Mouse (Mus musculus) embryonic facial prominence, embryonic 11.5 days (tissue): ENCODE results near the gene Pa2g4. TPM values are rescaled to one million over a fixed set of nuclear protein-coding genes. Genes with fewer than 3 reads are reported as not detected.

Experiments
- ATAC-seq: fragments of 200-750 bp; cut with Nextera tagmentation; replicated peaks from 2 replicates; pipeline ENCODE4 v1.8.0; 2017; ENCODE audit warnings: low read depth; ENCODE audit not compliant: insufficient number of reproducible peaks, low FRiP score, low TSS enrichment
- DNase-seq: peaks from one replicate; pipeline ENCODE4 v3.0.0-alpha.2; 2015; ENCODE audit warnings: low spot score
- H3K27ac ChIP-seq: fragments of 300-500 bp; sonication (generic); replicated peaks from 2 replicates; pipeline ENCODE4 v1.5.1; 2014; ENCODE audit warnings: mild to moderate bottlenecking, low read depth, low read length, control low read depth
- H3K27me3 ChIP-seq: fragments of 300-500 bp; sonication (generic); 2 replicates; pipeline ENCODE4 v1.6.1; 2014; ENCODE audit warnings: mild to moderate bottlenecking, low read length, moderate library complexity, mixed read lengths; ENCODE audit not compliant: control insufficient read depth, insufficient read depth
- H3K36me3 ChIP-seq: fragments of 300-500 bp; sonication (generic); replicated peaks from 2 replicates; pipeline ENCODE4 v1.6.1; 2014; ENCODE audit warnings: low read depth, mild to moderate bottlenecking, low read length, moderate library complexity, mixed read lengths; ENCODE audit not compliant: control insufficient read depth, insufficient read depth
- H3K4me1 ChIP-seq: fragments of 300-500 bp; sonication (generic); 2 replicates; pipeline ENCODE4 v1.6.1; 2014; ENCODE audit warnings: low read length, mixed read lengths; ENCODE audit not compliant: control insufficient read depth, insufficient read depth
- H3K4me2 ChIP-seq: fragments of 300-500 bp; sonication (generic); 2 replicates; pipeline ENCODE4 v1.6.1; 2014; ENCODE audit warnings: low read depth, mild to moderate bottlenecking, control low read depth, low read length, moderate library complexity
- H3K4me3 ChIP-seq: fragments of 300-500 bp; sonication (generic); 2 replicates; pipeline ENCODE4 v1.5.1; 2014; ENCODE audit warnings: low read depth, low read length, control low read depth
- H3K9ac ChIP-seq: fragments of 300-500 bp; sonication (generic); replicated peaks from 2 replicates; pipeline ENCODE4 v1.6.1; 2014; ENCODE audit warnings: mild to moderate bottlenecking, control low read depth, low read length
- H3K9me3 ChIP-seq: fragments of 300-500 bp; sonication (generic); replicated peaks from 2 replicates; pipeline ENCODE4 v1.6.1; 2016; ENCODE audit warnings: mild to moderate bottlenecking, low read length, inconsistent platforms, mixed read lengths; ENCODE audit not compliant: control insufficient read depth
- WGBS: fragments of 180-500 bp; shearing (Covaris S2); extraction: QIAGEN DNeasy Blood & Tissue Kit; methylation state at CpG from one replicate; pipeline ENCODE4 v1.1.7; 2014; 5-methylcytosine and 5-hydroxymethylcytosine counted together
- polyA plus RNA-seq: library from polyadenylated mRNA; unstranded; fragments of >200 nt; fragmentation: Nextera tagmentation; extraction: Ambion mirVana; gene quantifications from 2 replicates; pipeline ENCODE4 v1.2.1, GENCODE M21; 2014

Gene Pa2g4
- polyA plus RNA-seq, 1 experiment from 2014 or later: 268 TPM

DNA sequence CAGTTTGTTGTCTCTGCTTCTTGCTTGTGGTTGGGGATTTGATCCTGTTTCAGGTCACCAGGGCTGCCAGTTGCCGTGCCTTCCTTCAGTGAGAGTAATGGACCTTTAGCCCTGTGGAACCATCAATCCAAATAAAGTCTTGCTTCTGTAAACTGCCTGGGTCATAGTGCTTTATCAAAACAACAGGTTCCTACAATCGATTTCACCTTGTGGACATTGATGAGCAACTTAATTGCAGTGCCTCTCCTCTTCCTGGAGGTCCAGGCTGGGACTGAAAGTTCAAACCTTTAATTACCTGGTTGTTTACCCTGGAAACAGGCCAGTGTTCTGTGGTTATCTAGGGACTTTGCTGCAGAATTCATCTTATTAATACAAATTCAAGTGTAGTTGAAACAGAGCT, 32.7 kb upstream of the Pa2g4 start:
- WGBS: 60% methylated on average over 2 of the region's 2 CpGs
- Histone ChIP-seq H3K27ac (no peak overlapping the region), H3K36me3 (no peaks in the 10 kb centered on the region), H3K4me3 (no peak overlapping the region), H3K4me2 (no peak overlapping the region), H3K27me3 (no peaks in the 10 kb centered on the region), H3K9ac (no peak overlapping the region), H3K4me1 (no peaks in the 10 kb centered on the region), H3K9me3 (no peaks in the 10 kb centered on the region)
- DNase-seq (no peak), ATAC-seq (no peak)

DNA sequence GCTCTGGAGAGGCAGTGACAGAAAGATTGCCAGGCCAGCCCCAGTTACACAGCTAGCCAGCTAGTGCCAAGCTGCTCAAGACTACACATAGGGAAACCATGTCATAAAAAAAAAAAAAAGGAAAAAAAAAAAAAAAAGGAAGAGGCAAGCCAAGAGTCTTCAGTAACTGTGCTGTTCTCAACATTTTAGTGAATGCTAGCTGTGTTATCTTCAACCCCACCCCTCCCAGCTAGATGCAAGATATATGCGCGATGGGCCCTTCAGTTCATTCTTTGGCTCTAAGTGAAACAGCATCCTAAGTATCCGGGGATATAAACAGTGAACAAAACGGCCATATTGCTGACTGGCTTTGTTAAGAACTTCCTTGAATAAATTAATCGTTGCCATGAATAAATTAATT, 27.0 kb upstream of the Pa2g4 start:
- Histone ChIP-seq H3K4me3 (no peak overlapping the region), H3K27me3 (peaks cover 13% of the 10 kb centered on the region), H3K27ac (no peak overlapping the region), H3K9ac (no peak overlapping the region), H3K36me3 (no peaks in the 10 kb centered on the region), H3K4me2 (no peak overlapping the region), H3K9me3 (no peaks in the 10 kb centered on the region), H3K4me1 (no peaks in the 10 kb centered on the region)
- ATAC-seq (no peak), DNase-seq (no peak)
- 83% methylated on average over 5 of the region's 5 CpGs for WGBS

DNA sequence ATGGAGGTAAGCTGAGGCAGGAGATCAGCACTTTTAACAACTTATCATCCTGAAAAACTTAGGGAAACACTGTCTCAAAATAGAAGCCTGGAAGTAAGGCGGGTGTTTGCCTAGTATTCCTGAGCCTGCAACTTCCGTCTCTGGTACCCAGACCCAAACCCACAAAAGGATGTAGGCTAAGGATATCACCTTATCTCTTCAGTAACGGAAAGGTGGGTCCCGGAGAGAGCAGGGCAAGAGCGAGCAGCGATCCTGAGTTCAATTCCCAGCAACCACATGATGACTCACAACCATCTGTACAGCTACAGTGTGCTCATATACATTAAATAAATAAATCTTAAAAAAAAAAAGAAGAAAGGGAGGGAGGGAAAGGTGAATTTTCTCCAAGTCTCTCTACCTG, 25.6 kb upstream of the Pa2g4 start:
- WGBS: 88% methylated on average over 6 of the region's 6 CpGs
- DNase-seq: no peak
- peaks cover 23% of the 10 kb centered on the region for H3K27me3 ChIP-seq
- no peaks in the 10 kb centered on the region for H3K4me1 ChIP-seq
- no peak overlapping the region for H3K9ac ChIP-seq
- no peaks in the 10 kb centered on the region for H3K36me3 ChIP-seq
- H3K27ac ChIP-seq: no peak overlapping the region
- no peak overlapping the region for H3K4me2 ChIP-seq
- no peak for ATAC-seq
- no peaks in the 10 kb centered on the region for H3K9me3 ChIP-seq
- no peak overlapping the region for H3K4me3 ChIP-seq

DNA sequence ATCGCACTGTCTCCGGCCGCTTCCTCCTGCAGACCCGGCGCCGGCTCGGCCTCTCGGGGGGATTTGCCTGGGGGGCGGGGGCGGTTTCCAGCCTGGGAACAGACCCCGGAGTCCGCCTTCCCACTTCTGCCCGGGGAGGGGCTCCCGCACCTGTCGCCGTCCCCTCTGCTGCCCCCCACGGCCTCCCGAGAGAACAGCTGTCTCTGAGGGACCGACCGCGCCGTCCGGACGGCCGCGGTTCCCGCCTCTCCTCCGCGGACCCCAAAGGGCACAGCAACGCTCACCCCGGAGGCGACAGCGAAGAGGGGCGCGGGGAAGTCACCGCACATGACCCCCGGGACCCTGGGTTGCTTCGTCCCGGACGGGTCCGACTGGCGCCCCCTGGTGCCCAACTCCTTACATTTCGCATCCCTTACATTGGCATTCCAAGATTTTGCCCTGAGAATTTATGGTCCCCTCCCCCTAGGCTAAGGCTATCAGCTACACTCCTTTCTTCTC, 24.5 kb upstream of the Pa2g4 start:
- under 1% methylated on average over 40 of the region's 43 CpGs for WGBS
- Histone ChIP-seq H3K9me3 (no peaks in the 10 kb centered on the region), H3K4me2 (peak overlapping the region; percentile 65), H3K4me3 (peak overlapping the region; percentile 38), H3K4me1 (no peaks in the 10 kb centered on the region), H3K9ac (peak overlapping the region; percentile 32), H3K27me3 (peaks cover 23% of the 10 kb centered on the region), H3K27ac (no peak overlapping the region; the same call in 1 of the 2 replicates), H3K36me3 (no peaks in the 10 kb centered on the region)
- peak; percentile 86 for DNase-seq
- peak; percentile 21; the same call in 1 of the 2 replicates for ATAC-seq

DNA sequence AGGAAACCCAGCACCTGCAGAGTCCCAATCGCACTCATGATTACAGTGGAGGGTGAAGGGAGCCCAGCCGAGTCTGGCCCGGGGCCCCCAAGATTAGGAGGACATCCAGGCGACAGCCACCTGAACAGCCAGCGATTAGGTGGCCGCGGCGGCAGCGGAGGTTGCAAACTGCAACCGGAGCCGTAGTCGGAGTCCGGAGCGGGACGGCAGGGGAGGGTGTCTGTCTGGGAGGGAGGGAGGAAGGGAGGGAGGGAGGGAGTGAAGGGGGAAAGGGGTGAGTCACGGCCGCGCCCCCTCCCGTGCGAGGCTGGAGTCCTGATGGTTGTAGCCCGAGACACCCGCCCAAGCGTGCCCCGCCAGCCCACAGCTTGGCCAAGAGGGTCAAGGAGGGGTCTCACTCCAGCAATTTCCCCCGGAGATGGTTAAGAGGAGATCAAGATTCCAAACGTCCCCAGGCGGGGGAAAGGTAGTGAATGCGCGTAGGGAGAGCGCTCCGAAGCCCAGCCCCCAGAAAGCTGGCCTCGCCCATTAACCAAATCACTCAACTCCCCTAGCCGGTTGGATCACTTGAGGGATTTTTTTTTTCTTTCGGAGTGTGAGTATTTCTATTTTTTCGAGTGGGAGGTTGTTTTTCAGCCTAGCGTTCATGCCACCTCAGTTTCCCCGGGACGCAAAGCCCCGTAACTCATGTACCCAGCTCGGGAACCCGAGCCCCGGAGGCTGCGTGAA, 23.8 kb upstream of the Pa2g4 start, which contains the start of gene Erbb3:
Gene Erbb3 (minus strand): TSS at position 189 of the 729 bp plus-strand sequence.
- Histone ChIP-seq H3K27me3 (peaks cover 23% of the 10 kb centered on the region), H3K36me3 (no peaks in the 10 kb centered on the region), H3K27ac (peak within 1 kb of the TSS; percentile 63), H3K9me3 (no peaks in the 10 kb centered on the region), H3K4me2 (peak within 1 kb of the TSS; percentile 65), H3K9ac (peak within 1 kb of the TSS; percentile 45), H3K4me3 (peak within 1 kb of the TSS; percentile 38), H3K4me1 (no peaks in the 10 kb centered on the region)
- under 1% methylated on average over 43 of the region's 43 CpGs for WGBS
- DNase-seq: peak; percentile 76
- ATAC-seq: peak; percentile 40

DNA sequence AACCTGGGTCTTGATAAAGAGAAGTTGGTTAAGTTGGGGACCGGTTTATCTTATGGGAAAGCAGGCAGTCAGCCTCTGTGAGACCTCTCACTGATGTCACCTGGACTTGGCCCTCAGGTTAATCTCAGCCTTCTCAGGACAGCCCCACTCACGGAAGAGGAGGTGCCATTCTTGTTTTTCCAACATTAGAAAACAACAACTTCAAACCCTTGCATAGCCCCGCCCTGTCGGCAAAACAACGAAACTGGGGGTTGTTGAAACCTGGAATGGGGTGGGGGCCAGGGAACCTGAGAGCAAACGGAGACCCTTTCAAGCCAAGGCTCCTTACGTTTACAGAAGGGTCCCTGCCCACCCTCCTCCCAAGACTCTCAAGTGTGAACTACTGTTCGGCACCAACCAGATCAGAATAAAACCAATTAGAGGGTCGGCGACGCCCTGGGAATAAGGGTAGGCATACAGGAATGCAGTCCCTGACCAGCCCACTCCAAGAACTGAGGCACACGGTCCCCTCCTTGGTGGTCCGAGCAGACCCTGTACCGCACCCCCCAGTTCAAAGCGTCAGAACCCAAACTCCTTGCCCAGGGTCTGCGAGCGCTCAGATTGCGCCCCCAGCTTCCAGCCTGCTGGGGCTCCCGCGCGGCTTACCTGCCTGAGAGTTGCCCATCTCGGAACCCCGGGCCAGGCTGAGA, 23.1 kb upstream of the Pa2g4 start:
- H3K27me3 ChIP-seq: peaks cover 23% of the 10 kb centered on the region
- no peaks in the 10 kb centered on the region for H3K36me3 ChIP-seq
- peak overlapping the region; percentile 38 for H3K4me3 ChIP-seq
- H3K9me3 ChIP-seq: no peaks in the 10 kb centered on the region
- peak overlapping the region; percentile 63 for H3K27ac ChIP-seq
- DNase-seq (no peak), ATAC-seq (peak; percentile 21; the same call in 1 of the 2 replicates)
- WGBS: 2% methylated on average over 23 of the region's 23 CpGs
- H3K9ac ChIP-seq: peak overlapping the region; percentile 45
- H3K4me2 ChIP-seq: peak overlapping the region; percentile 65
- no peaks in the 10 kb centered on the region for H3K4me1 ChIP-seq

DNA sequence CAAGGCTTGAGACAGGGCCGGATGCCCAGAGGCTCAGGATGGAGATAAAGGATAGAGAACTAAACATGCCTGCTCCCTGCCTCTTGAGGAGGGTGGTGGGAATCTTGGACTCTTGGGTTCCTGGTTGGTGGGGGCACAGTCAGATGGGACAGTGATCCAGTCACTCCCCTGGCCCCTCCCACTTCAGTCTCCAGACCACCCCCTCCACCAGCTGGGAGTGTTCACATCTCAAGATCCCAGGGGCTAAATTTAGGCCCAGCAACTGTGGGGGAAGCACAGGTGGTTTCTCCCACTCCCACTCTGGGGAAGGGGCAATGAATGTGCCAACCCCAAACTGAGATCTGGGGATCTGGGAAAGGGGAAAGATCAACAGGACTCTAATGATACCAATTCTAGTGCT, 22.3 kb upstream of the Pa2g4 start:
- no peaks in the 10 kb centered on the region; the same call in 1 of the 2 replicates for H3K4me1 ChIP-seq
- H3K27me3 ChIP-seq: peaks cover 23% of the 10 kb centered on the region
- WGBS: 23% methylated on average over 1 of the region's 1 CpGs
- peak overlapping the region; percentile 2; the same call in 1 of the 2 replicates for H3K4me3 ChIP-seq
- peak overlapping the region; percentile 19; the same call in 1 of the 2 replicates for H3K4me2 ChIP-seq
- 0 out of 2 replicates have a peak overlapping the region, but pooled peaks have one; percentile 8 for H3K27ac ChIP-seq
- peak overlapping the region; percentile 9; the same call in 1 of the 2 replicates for H3K9ac ChIP-seq
- no peaks in the 10 kb centered on the region for H3K36me3 ChIP-seq
- H3K9me3 ChIP-seq: no peaks in the 10 kb centered on the region
- ATAC-seq (no peak), DNase-seq (no peak)
